Mouse (Mus musculus): ENCODE data around the gene Cul9.
"Not testable (repeated sequence)": the region's sequence is repeated elsewhere in the genome, so short reads cannot be mapped to it uniquely, and the experiment has no call there.

Gene Cul9

GRCm38 (mm10) chr17:46545813-46546564 lies at the start of gene Cul9:
TSS of gene Cul9 (minus strand) at chr17:46546388.
- peak; percentile 61 to 63 for DNase-seq (ENCODE audit: low spot score in 2 of 2)

GRCm38 (mm10) chr17:46595336-46595735 lies 49.1 kb upstream of the Cul9 start:
- no peak for DNase-seq (ENCODE audit: low spot score in 2 of 2)

DNA sequence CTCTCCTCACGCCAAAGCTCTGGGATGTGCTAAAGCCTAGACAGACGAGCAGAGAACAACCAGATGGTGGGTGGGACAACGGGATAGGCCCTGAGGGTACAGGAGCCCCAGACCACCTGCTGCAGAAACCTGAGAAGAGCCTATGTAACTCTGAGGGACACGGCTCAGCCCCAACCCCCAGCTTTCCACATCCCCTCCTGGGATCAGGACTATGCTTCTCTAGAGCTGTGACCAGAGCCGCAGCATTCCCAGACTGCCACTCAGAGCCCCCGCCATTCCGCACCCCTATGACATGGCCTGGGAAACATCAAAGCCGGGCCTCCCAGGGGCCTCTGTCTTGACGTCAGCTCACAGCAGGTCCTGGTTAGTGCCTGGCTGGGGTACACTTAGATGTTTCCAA lies 48.4 kb upstream of the Cul9 start:
- DNase-seq (ENCODE audit: low spot score in 2 of 2), result no peak

DNA sequence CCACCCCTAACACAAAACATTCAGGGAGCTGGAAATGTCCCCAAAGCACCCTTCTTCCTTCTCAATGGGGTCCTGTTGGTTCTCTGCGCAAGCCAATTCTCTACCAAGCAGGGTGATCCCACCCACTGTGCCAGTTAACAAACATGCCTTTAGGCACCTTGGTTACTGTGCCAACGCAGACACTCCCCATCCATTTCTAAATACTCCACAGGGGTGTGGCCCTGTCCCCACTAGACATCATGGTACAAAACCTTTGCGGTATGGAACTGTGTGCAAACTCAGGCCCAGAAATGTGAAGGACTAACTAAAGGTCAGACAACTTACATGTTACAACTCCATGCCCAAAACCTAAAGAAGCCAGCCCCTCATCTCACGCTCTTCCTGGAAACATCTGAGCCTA lies 46.9 kb upstream of the Cul9 start:
- DNase-seq (ENCODE audit: low spot score in 2 of 2), result no peak

DNA sequence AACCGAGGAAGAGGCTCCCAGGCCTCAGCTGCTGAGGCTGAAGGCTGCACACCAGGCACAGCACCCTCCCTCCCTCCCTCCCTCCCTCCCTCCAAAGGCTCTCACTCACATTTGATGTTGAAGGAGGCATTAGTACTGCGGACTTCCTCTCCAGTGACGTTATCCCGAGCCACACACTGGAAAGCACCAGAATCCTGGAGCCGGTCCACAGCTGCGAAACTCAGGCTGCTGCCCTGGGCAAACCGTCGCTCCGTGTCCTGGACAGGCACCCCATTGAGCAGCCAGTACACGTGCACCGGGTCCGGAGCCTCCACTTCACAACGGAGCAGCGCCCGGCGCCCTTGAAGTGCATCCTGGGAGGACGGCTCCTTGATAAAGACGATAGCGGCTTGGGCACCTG lies 45.2 kb upstream of the Cul9 start:
- no peak for DNase-seq (ENCODE audit: low spot score in 2 of 2)

GRCm38 (mm10) chr17:46590439-46590838 lies 44.3 kb upstream of the Cul9 start:
- no peak for DNase-seq (ENCODE audit: low spot score in 2 of 2)

DNA sequence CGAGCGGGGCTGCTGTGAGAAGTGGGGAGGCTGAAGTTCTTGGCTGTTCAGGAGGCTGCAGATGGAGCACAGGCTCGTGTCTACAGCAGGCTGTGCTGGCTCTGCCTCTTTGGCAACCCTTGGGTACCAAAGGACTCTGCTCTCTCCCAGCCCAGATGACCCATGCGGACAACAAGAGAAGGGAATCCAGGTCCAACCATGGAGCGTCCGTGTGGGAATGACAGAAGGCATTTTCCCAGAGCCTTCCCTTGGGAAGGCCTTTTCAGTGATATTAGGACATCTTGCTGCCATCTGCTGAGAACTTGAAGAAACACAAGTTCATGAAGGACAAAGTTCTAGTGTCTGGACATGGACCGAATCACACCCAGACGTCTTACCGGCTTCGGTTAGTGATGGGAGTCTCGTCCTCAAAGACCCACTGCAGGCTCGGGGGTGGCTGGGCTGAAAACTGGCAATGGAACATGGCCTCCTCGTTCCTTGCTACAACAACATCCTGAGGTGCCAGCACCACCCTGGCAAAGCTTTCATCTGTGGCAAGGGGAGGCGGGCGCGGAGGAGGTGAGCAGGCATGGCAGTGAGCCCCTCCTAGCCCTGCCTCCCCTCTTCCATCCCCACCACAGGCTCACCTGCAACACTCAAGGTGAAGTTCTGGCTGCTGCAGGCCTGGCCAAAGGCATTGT lies 43.6 kb upstream of the Cul9 start:
- DNase-seq (ENCODE audit: low spot score in 2 of 2), result no peak

- DNase-seq (ENCODE audit: low spot score in 2 of 2), result no peak
Observed at GRCm38 (mm10) chr17:46588913-46589312, 42.7 kb upstream of the Cul9 start.

GRCm38 (mm10) chr17:46588173-46588572 lies 42.0 kb upstream of the Cul9 start:
- DNase-seq (ENCODE audit: low spot score in 2 of 2), result no peak

- no peak for DNase-seq (ENCODE audit: low spot score in 2 of 2)
Observed at GRCm38 (mm10) chr17:46586327-46586726, 40.1 kb upstream of the Cul9 start.

GRCm38 (mm10) chr17:46578650-46579049 lies 32.5 kb upstream of the Cul9 start:
- DNase-seq (ENCODE audit: low spot score in 2 of 2), result no peak

- DNase-seq (ENCODE audit: low spot score in 2 of 2), result peak in 1 of 2 experiments; percentile 13
Observed at GRCm38 (mm10) chr17:46576070-46576469, 29.9 kb upstream of the Cul9 start.

GRCm38 (mm10) chr17:46574535-46574934 lies 28.3 kb upstream of the Cul9 start:
- DNase-seq (ENCODE audit: low spot score in 2 of 2), result no peak

- no peak for DNase-seq (ENCODE audit: low spot score in 2 of 2)
Observed at GRCm38 (mm10) chr17:46571005-46571404, 24.8 kb upstream of the Cul9 start.

DNA sequence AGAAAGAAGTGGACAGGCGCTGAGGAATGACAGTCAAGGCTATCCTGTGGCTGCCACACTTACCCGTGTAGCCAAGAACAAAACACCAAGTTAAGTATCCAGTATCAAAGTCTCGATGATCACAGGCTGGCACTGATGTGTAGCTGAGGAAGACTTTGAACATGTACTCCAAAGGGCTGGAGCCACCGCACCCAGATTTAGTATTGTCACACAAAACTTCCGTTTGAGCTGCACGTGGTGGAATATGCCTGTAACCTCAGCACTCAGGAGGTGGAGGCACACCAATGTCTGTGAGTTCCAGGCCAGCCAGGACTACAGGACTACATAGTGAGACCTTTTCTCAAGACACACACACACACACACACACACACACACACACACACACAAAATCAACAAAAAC lies 13.0 kb upstream of the Cul9 start:
- no peak for DNase-seq (ENCODE audit: low spot score in 2 of 2)

- DNase-seq (ENCODE audit: low spot score in 2 of 2), result no peak
Observed at GRCm38 (mm10) chr17:46558151-46558550, 12.0 kb upstream of the Cul9 start.

DNA sequence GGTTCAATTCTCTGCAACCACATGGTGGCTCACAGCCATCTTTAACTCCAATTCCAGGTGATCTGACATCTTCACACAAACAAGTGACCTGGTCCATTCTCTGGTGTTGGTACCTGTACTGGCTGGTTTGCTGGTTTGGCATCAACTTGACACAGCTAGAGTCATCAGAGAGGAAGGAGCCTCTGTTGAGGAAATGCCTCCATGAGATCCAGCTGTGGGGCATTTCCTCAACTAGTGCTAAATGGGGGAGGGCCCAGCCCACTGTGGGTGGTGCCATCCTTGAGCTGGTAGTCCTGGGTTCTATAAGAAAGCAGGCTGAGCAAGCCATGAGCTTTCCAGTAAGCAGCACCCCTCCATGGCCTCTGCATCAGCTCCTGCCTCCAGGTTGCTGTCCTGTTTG lies 11.1 kb upstream of the Cul9 start:
- not testable (repeated sequence) for DNase-seq (ENCODE audit: low spot score in 2 of 2)

- peak in 1 of 2 experiments; percentile 18 for DNase-seq (ENCODE audit: low spot score in 2 of 2)
Observed at GRCm38 (mm10) chr17:46556584-46556945, 10.4 kb upstream of the Cul9 start.

DNA sequence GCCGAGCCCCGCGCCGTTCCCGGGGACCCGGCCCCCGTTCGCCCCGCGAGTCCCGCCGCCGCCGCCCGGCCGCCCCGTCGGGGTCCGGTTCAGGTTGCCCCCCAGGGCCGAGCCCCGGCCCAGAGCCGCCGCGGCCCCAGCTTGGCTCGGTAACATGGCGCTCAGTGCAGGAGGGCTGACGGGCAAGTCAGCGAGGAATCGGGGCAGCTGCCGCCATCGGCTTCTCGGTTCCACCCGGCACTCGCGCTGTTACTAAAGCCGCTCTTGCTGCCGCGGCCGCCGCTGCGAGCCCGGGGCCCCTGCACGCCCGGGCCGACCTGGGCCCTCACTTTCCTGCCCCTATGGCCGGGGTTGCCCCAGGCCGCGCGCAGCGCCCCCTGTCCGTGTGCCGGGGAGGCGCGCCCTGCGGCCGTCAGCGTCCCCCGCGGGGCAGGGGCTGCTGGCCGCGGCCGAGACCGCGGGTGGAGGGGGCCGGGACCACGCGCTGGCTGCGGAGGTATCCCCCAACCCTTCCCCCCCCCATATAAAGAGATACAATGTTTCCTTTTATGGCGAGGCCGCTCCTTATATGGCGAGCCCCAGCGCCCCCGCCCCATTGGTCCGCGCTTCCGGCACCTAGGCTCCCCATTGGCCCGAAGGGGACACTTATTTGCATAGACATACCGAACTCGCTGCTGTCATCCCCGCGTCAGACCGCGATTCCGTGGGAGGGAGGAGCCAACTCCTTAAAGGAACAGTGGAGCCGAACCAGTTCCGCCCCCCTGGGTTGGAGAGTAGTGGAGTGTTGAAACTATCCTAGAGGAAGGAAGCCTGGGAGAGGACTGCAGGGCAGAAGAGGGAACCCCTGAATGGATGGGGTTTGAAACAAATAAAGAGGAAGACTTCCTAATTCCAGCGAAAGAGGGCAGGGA lies 9.7 kb upstream of the Cul9 start, which contains the start of gene Srf:
Srf (minus strand) TSS at position 503 of the 911 bp plus-strand sequence.
- DNase-seq (ENCODE audit: low spot score in 2 of 2), result peak; percentile 87 to 98

- peak in 1 of 2 experiments; percentile 48 for DNase-seq (ENCODE audit: low spot score in 2 of 2)
Observed at GRCm38 (mm10) chr17:46554977-46555672, 8.9 kb upstream of the Cul9 start.

GRCm38 (mm10) chr17:46554646-46554976 lies 8.4 kb upstream of the Cul9 start:
- DNase-seq (ENCODE audit: low spot score in 2 of 2), result no peak

GRCm38 (mm10) chr17:46553926-46554325 lies 7.7 kb upstream of the Cul9 start:
- no peak for DNase-seq (ENCODE audit: low spot score in 2 of 2)
